Mouse (Mus musculus): ENCODE measurements at regions not wholly inside any gene's neighbourhood (a gene's known extent, or its start where the extent isn't known, plus 50 kb on each side); places are given as distances from the start of the nearest gene placed in this dataset.

- TF ChIP-seq CEBPB (IDR thresholded peaks at IDR 0.05; ENCODE audit: low read depth): no peak
- no peak for TF ChIP-seq CTCF (IDR thresholded peaks at IDR 0.05; ENCODE audit: control insufficient read depth, insufficient read depth, insufficient read length)
Measured at GRCm38 (mm10) chr4:64238196-64238740, 191.5 kb upstream of the Tnc start.
